Mouse (Mus musculus) CH12.LX (cell line): ENCODE measurements around the gene U2af1. TPM values are rescaled to one million over a fixed set of nuclear protein-coding genes. Genes with fewer than 3 reads are reported as not detected.

Experiments
- DNase-seq: peaks from one replicate; pipeline ENCODE4 v3.0.0-alpha.2; 2013; ENCODE audit errors: extremely low read depth
- H3K27ac ChIP-seq: 2 replicates; pipeline ENCODE4 v1.5.1; 2012; ENCODE audit warnings: low read depth, mild to moderate bottlenecking, control low read depth, moderate library complexity; ENCODE audit not compliant: insufficient read depth
- H3K27me3 ChIP-seq: replicated peaks from 2 replicates; pipeline ENCODE3; 2012; ENCODE audit warnings: inconsistent platforms
- H3K36me3 ChIP-seq, 2 experiments: replicated peaks in 1 of 2; 2 replicates each; pipeline versions ENCODE3 to v1.6.1; 2012; ENCODE audit warnings: inconsistent platforms in 1 of 2, low read length in 1 of 2, mild to moderate bottlenecking in 1 of 2, mixed read lengths in 1 of 2, moderate library complexity in 1 of 2; ENCODE audit not compliant: control insufficient read depth in 1 of 2, insufficient read depth in 1 of 2
- H3K4me1 ChIP-seq, 2 experiments: 2 replicates each; pipeline ENCODE4 v1.6.1; 2012; ENCODE audit warnings: inconsistent platforms in 1 of 2, moderate library complexity in 1 of 2; ENCODE audit not compliant: insufficient read depth in 2 of 2, control insufficient read depth in 1 of 2
- H3K4me2 ChIP-seq: 2 replicates; pipeline ENCODE4 v1.6.1; 2012; ENCODE audit warnings: low read depth, mild to moderate bottlenecking, control low read depth; ENCODE audit not compliant: poor library complexity, insufficient read depth, severe bottlenecking
- H3K4me3 ChIP-seq, 3 experiments: fragments of 150-350 bp in 1 of 3; sonication (generic) in 1 of 3; replicated peaks in 1 of 3; 2 replicates each; pipeline versions ENCODE3 to v1.5.1; 2011 to 2012; ENCODE audit warnings: low read depth in 2 of 3, low read length in 2 of 3, mild to moderate bottlenecking in 2 of 3, moderate library complexity in 2 of 3, control low read depth in 1 of 3, improper control_type of control experiment in 1 of 3, inconsistent platforms in 1 of 3, mixed read lengths in 1 of 3; ENCODE audit not compliant: poor library complexity in 1 of 3
- H3K79me2 ChIP-seq: replicated peaks from 2 replicates; pipeline ENCODE4 v1.6.1; 2012; ENCODE audit warnings: mild to moderate bottlenecking, moderate library complexity; ENCODE audit not compliant: control insufficient read depth, poor library complexity, insufficient read depth, severe bottlenecking; ENCODE audit errors: extremely low read depth
- H3K9ac ChIP-seq: 2 replicates; pipeline ENCODE4 v1.6.1; 2012; ENCODE audit warnings: low read depth, mild to moderate bottlenecking, control low read depth, moderate library complexity; ENCODE audit not compliant: insufficient read depth
- H3K9me3 ChIP-seq: replicated peaks from 2 replicates; pipeline ENCODE3; 2012; ENCODE audit warnings: low read length, inconsistent platforms, mixed read lengths
- BHLHE40 ChIP-seq: IDR thresholded peaks from 2 replicates; pipeline ENCODE4 v1.6.1; 2011; ENCODE audit warnings: mild to moderate bottlenecking, low read depth, low read length, improper control_type of control experiment
- CHD2 ChIP-seq: IDR thresholded peaks from 2 replicates; pipeline ENCODE4 v1.6.1; 2011; ENCODE audit warnings: low read length, improper control_type of control experiment
- CTCF ChIP-seq, 2 experiments: IDR thresholded peaks in 1 of 2; conservative IDR thresholded peaks in 1 of 2; 2 replicates each; pipeline ENCODE4 v1.5.1; 2011 to 2012; ENCODE audit warnings: low read depth in 2 of 2, low read length in 2 of 2, improper control_type of control experiment in 1 of 2, inconsistent platforms in 1 of 2, mild to moderate bottlenecking in 1 of 2, moderate library complexity in 1 of 2
- ELF1 ChIP-seq: IDR thresholded peaks from 2 replicates; pipeline ENCODE4 v1.6.1; 2014; ENCODE audit warnings: low read depth, mild to moderate bottlenecking, inconsistent platforms, low read length, improper control_type of control experiment
- ETS1 ChIP-seq: conservative IDR thresholded peaks from 2 replicates; pipeline ENCODE4 v1.6.1; 2012; ENCODE audit warnings: low read depth, mild to moderate bottlenecking, inconsistent platforms, low read length, improper control_type of control experiment, moderate library complexity
- GABPA ChIP-seq: IDR thresholded peaks from 2 replicates; pipeline ENCODE4 v1.6.1; 2012; ENCODE audit warnings: low read depth, low read length, improper control_type of control experiment, inconsistent platforms; ENCODE audit not compliant: insufficient replicate concordance
- HCFC1 ChIP-seq: IDR thresholded peaks from 2 replicates; pipeline ENCODE4 v1.6.1; 2012; ENCODE audit warnings: low read depth, mild to moderate bottlenecking, inconsistent platforms, low read length, improper control_type of control experiment
- IRF4 ChIP-seq: IDR thresholded peaks from 2 replicates; pipeline ENCODE4 v1.6.1; 2014; ENCODE audit warnings: low read depth, mild to moderate bottlenecking, inconsistent platforms, low read length, improper control_type of control experiment
- JUN ChIP-seq: IDR thresholded peaks from 2 replicates; pipeline ENCODE4 v1.6.1; 2011; ENCODE audit warnings: low read depth, mild to moderate bottlenecking, low read length, improper control_type of control experiment, moderate library complexity; ENCODE audit not compliant: insufficient read depth
- KAT2A ChIP-seq: IDR thresholded peaks from 2 replicates; pipeline ENCODE4 v1.6.1; 2012; ENCODE audit warnings: low read length, improper control_type of control experiment, inconsistent platforms; ENCODE audit not compliant: insufficient replicate concordance
- MAZ ChIP-seq: IDR thresholded peaks from 2 replicates; pipeline ENCODE4 v1.6.1; 2012; ENCODE audit warnings: low read depth, mild to moderate bottlenecking, inconsistent platforms, low read length, improper control_type of control experiment, moderate library complexity
- MEF2A ChIP-seq: IDR thresholded peaks from 2 replicates; pipeline ENCODE4 v1.6.1; 2014; ENCODE audit warnings: low read depth, mild to moderate bottlenecking, inconsistent platforms, low read length, improper control_type of control experiment, borderline replicate concordance
- MXI1 ChIP-seq: IDR thresholded peaks from 2 replicates; pipeline ENCODE4 v1.6.1; 2011; ENCODE audit warnings: mild to moderate bottlenecking, low read depth, low read length, improper control_type of control experiment
- MYC ChIP-seq: IDR thresholded peaks from 2 replicates; pipeline ENCODE4 v1.6.1; 2011; ENCODE audit warnings: low read depth, mild to moderate bottlenecking, improper control_type of control experiment, low read length
- NELFE ChIP-seq: IDR thresholded peaks from 2 replicates; pipeline ENCODE4 v1.6.1; 2011; ENCODE audit warnings: low read depth, low read length, improper control_type of control experiment
- NRF1 ChIP-seq: IDR thresholded peaks from 2 replicates; pipeline ENCODE4 v1.6.1; 2014; ENCODE audit warnings: low read depth, mild to moderate bottlenecking, inconsistent platforms, low read length, improper control_type of control experiment, moderate library complexity
- POLR2AphosphoS2 ChIP-seq: IDR thresholded peaks from 2 replicates; pipeline ENCODE4 v1.6.1; 2011; ENCODE audit warnings: low read depth, low read length, improper control_type of control experiment
- RAD21 ChIP-seq: IDR thresholded peaks from 2 replicates; pipeline ENCODE4 v1.6.1; 2011; ENCODE audit warnings: low read depth, mild to moderate bottlenecking, low read length, improper control_type of control experiment, moderate library complexity
- SIN3A ChIP-seq: IDR thresholded peaks from 2 replicates; pipeline ENCODE4 v1.6.1; 2012; ENCODE audit warnings: low read length, improper control_type of control experiment, inconsistent platforms
- SMC3 ChIP-seq: IDR thresholded peaks from 2 replicates; pipeline ENCODE4 v1.6.1; 2011; ENCODE audit warnings: low read depth, low read length, improper control_type of control experiment
- TCF12 ChIP-seq: IDR thresholded peaks from 2 replicates; pipeline ENCODE4 v1.6.1; 2014; ENCODE audit warnings: low read depth, mild to moderate bottlenecking, inconsistent platforms, low read length, improper control_type of control experiment
- UBTF ChIP-seq: IDR thresholded peaks from 2 replicates; pipeline ENCODE4 v1.6.1; 2012; ENCODE audit warnings: low read depth, mild to moderate bottlenecking, inconsistent platforms, low read length, improper control_type of control experiment, moderate library complexity
- USF2 ChIP-seq: conservative IDR thresholded peaks from 2 replicates; pipeline ENCODE4 v1.6.1; 2011; ENCODE audit warnings: low read depth, low read length, improper control_type of control experiment
- ZC3H11A ChIP-seq: IDR thresholded peaks from 2 replicates; pipeline ENCODE4 v1.6.1; 2012; ENCODE audit warnings: low read depth, mild to moderate bottlenecking, inconsistent platforms, low read length, improper control_type of control experiment
- ZMIZ1 ChIP-seq: IDR thresholded peaks from 2 replicates; pipeline ENCODE4 v1.6.1; 2012; ENCODE audit warnings: low read depth, mild to moderate bottlenecking, inconsistent platforms, low read length, improper control_type of control experiment
- ZNF384 ChIP-seq: IDR thresholded peaks from 2 replicates; pipeline ENCODE4 v1.6.1; 2012; ENCODE audit warnings: low read depth, low read length, improper control_type of control experiment, inconsistent platforms
- dilution Hi-C: fragments of 300-500 bp; cut with MboI; formaldehyde crosslinking; loops from 2 replicates; pipeline ENCODE4 v1.14.3; 2020; ENCODE audit warnings: low sequenced_read_pairs; ENCODE audit not compliant: extremely low pct_unique_long_range_greater_than_20kb, extremely low pct_ligation_motif_present
- in situ Hi-C: fragments of 300-500 bp; cut with MboI; formaldehyde crosslinking; loops from 3 replicates; pipeline ENCODE4 v1.14.3; 2019; ENCODE audit warnings: low sequenced_read_pairs, low pct_ligation_motif_present, low pct_unique_long_range_greater_than_20kb, mixed read lengths
- polyA plus RNA-seq: library from polyadenylated mRNA; unstranded; fragments of >175 nt; gene quantifications from 2 replicates; pipeline ENCODE4 v1.2.1, GENCODE M21; 2012; ENCODE audit warnings: low read depth; ENCODE audit not compliant: insufficient read length
- total RNA-seq, 2 experiments: library from RNA; depleted of rRNA; stranded (reverse); fragments of 300-350 nt in 1 of 2; fragments of >200 nt in 1 of 2; gene quantifications; 2 replicates each; pipeline ENCODE4 v1.2.3; 2012 to 2014

The U2af1 gene
- total and polyA plus RNA-seq, 3 experiments = 141 to 391 (median 269) TPM

DNA sequence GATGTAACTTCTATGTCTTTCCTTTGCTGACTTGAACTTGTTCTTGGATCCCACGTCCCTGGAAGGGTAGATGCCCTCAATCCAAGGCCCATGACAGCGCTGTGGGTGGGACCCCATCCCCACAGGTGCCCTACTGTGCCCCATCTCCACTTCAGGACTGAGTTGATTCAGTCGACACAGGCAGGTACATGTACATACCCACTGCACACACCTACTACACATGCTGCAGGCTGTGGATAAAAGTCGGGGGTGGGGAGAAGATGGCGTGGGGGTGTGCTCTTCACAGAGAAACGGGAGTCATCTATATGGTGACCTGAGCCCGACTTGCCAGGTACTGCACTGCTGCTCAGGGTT, 35.3 kb upstream of the U2af1 start:
- Histone ChIP-seq H3K4me1 (peaks cover 21 to 35% of the 10 kb centered on the region in 2 experiments), H3K4me3 (peak overlapping the region in 2 of 3 experiments; percentile 10 to 21)
- in situ Hi-C loops = loop anchor here (5.0 kb wide), 3 partner anchors 53 to 333 kb away; no protein-coding TSS in a partner anchor
- TF ChIP-seq TCF12 = no peak
- TF ChIP-seq MXI1 = no peak
- no peak for TF ChIP-seq ZC3H11A
- TF ChIP-seq NRF1 = no peak
- no peak for TF ChIP-seq BHLHE40
- TF ChIP-seq MEF2A = no peak
- no peak for TF ChIP-seq POLR2AphosphoS2
- no peak for TF ChIP-seq ZNF384
- no peak for TF ChIP-seq ETS1
- no peak for TF ChIP-seq IRF4
- no peak for TF ChIP-seq GABPA
- no peak for TF ChIP-seq MYC
- TF ChIP-seq, all 38 proteins: peak for 0
- no peak overlapping the region for H3K9ac ChIP-seq
- no peaks in the 10 kb centered on the region for H3K36me3 ChIP-seq
- dilution Hi-C loops = no loop called here
- no peaks in the 10 kb centered on the region for H3K79me2 ChIP-seq
- H3K27me3 ChIP-seq = no peaks in the 10 kb centered on the region
- DNase-seq = no peak
- peak overlapping the region; percentile 81; the same call in 1 of the 2 replicates for H3K4me2 ChIP-seq
- peaks cover 4% of the 10 kb centered on the region for H3K9me3 ChIP-seq
- peak overlapping the region; percentile 30; the same call in 1 of the 2 replicates for H3K27ac ChIP-seq

DNA sequence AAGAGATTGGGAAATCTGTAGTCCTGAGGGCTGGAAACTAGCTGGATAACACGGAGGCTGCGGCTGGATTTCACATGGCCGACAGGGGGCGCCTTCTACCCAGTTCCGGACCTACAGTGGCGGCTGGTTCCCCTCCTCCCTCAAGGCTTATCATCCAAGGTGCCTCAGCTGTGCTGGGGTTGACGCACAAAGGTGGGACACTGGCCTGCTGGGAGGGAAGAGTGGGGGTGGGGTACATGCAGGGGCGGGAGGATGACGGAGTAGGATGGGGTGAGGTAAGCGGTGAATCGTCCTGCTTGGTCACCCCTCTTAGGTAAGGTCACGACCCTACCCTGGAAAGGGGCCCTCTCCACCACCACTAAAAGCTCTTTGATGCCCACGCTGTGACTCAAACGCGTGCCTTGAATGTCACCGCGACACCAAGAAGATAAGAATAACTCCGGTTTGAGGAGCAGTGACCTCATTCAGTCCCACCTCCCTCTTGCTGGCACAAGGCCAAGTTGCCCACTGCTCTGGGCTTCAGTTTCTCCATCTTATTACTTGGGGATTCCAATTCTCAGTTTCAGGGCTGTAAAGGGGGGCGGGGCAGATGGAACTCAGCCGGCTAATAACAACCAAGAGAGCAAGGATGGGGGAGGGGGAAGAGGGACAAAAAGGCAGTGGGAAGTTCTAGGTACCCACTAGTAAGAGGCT, 34.8 kb upstream of the U2af1 start:
- peaks cover 4% of the 10 kb centered on the region for H3K9me3 ChIP-seq
- in situ Hi-C loops (loop anchor here (5.0 kb wide), 3 partner anchors 54 to 334 kb away; no protein-coding TSS in a partner anchor), dilution Hi-C loops (no loop called here)
- no peaks in the 10 kb centered on the region for H3K79me2 ChIP-seq
- peak overlapping the region; percentile 81 for H3K4me2 ChIP-seq
- no peak for TF ChIP-seq USF2
- TF ChIP-seq SMC3 = peak; percentile 93
- no peak for TF ChIP-seq POLR2AphosphoS2
- peak; percentile 50 for TF ChIP-seq ELF1
- no peak for TF ChIP-seq MYC
- TF ChIP-seq MAZ = peak; percentile 59; the same call in 1 of the 2 replicates
- TF ChIP-seq SIN3A = no peak
- peak; percentile 86 for TF ChIP-seq CHD2
- TF ChIP-seq MXI1 = 0 out of 2 replicates have a peak, but pooled peaks have one; percentile 35
- TF ChIP-seq BHLHE40 = peak; percentile 83
- TF ChIP-seq KAT2A = no peak
- no peak for TF ChIP-seq JUN
- no peak for TF ChIP-seq UBTF
- TF ChIP-seq IRF4 = peak; percentile 37; the same call in 1 of the 2 replicates
- TF ChIP-seq ETS1 = peak; percentile 69; the same call in 1 of the 2 replicates
- TF ChIP-seq ZC3H11A = peak; percentile 80
- no peak for TF ChIP-seq GABPA
- TF ChIP-seq CTCF (conservative IDR thresholded peaks at IDR 0.05 in 1 of 2, IDR thresholded peaks at IDR 0.05 in 1 of 2; ENCODE audit: low read depth in 2 of 2, low read length in 2 of 2) = peak; percentile 72 to 89
- peak; percentile 89 for TF ChIP-seq RAD21
- no peak for TF ChIP-seq HCFC1
- TF ChIP-seq ZMIZ1 = no peak
- TF ChIP-seq NELFE = peak; percentile 23; the same call in 1 of the 2 replicates
- H3K4me1 ChIP-seq = peaks cover 18 to 30% of the 10 kb centered on the region in 2 experiments
- peak; percentile 86 for DNase-seq
- H3K27ac ChIP-seq = peak overlapping the region; percentile 61
- H3K27me3 ChIP-seq = no peaks in the 10 kb centered on the region
- H3K36me3 ChIP-seq = no peaks in the 10 kb centered on the region
- peak overlapping the region; percentile 30; the same call in 1 of the 2 replicates for H3K9ac ChIP-seq
- H3K4me3 ChIP-seq = peak overlapping the region in 1 of 3 experiments; percentile 37
